Mouse (Mus musculus) myocyte (in vitro differentiated cells): Measurements from ENCODE around the gene Naaladl2.

ENCODE experiments used
- POLR2A ChIP-seq: IDR thresholded peaks from one replicate; pipeline ENCODE4 v1.6.1; 2011; ENCODE audit warnings: low read depth, mild to moderate bottlenecking, control low read depth, moderate library complexity; ENCODE audit not compliant: insufficient read length
- USF1 ChIP-seq: IDR thresholded peaks from one replicate; pipeline ENCODE4 v1.6.1; 2011; ENCODE audit warnings: low read depth, mild to moderate bottlenecking, control low read depth, moderate library complexity

- TF ChIP-seq USF1: no peak
- no peak for TF ChIP-seq POLR2A
Observed at GRCm38 (mm10) chr3:24225418-24225817, 918.6 kb downstream of the Naaladl2 start.
